Mouse (Mus musculus) stomach, adult 2 months (tissue): ENCODE data around the gene Gm3500. TPM values are rescaled to one million over a fixed set of nuclear protein-coding genes. Genes with fewer than 3 reads are reported as not detected.

Experiments
- polyA plus RNA-seq: library from polyadenylated mRNA; depleted of rRNA; stranded (reverse); fragments of >200 nt; gene quantifications from 2 replicates; pipeline ENCODE4 v1.2.3, GENCODE M21; 2012; rRNA removed

Gene Gm3500
- not detected in 2 replicates for polyA plus RNA-seq

GRCm38 (mm10) chr14:5388949-5389348 lies at the start of gene Gm3500:
Gene Gm3500 (minus strand): TSS chr14:5389049.

GRCm38 (mm10) chr14:5334828-5335227 lies 54.0 kb downstream of the Gm3500 start, which contains the start of gene Gm3542:
Gene Gm3542 (minus strand): TSS chr14:5334928.

Other genes starting within 250 kb of the Gm3500 start
- not detected in 2 replicates for gene Gm3317, start 224.5 kb downstream of the Gm3500 start, polyA plus RNA-seq
- not detected in 2 replicates for gene Gm8271, start 203.3 kb downstream of the Gm3500 start, polyA plus RNA-seq
- not detected in 2 replicates for gene Gm3526, start 128.5 kb downstream of the Gm3500 start, polyA plus RNA-seq
- not detected in 2 replicates for gene Gm3542, start 54.1 kb downstream of the Gm3500 start, polyA plus RNA-seq
- gene Gm3194, start 66.4 kb upstream of the Gm3500 start, polyA plus RNA-seq: 0.03 TPM in 1 of 2 replicates, not detected in the other
- gene Gm8246, start 88.8 kb upstream of the Gm3500 start, polyA plus RNA-seq: not detected in 2 replicates
- gene Gm3187, start 95.2 kb upstream of the Gm3500 start, polyA plus RNA-seq: not detected in 2 replicates
- not detected in 2 replicates for gene Gm3488, start 112.6 kb upstream of the Gm3500 start, polyA plus RNA-seq
- not detected in 2 replicates for gene Gm3532, start 149.4 kb upstream of the Gm3500 start, polyA plus RNA-seq
- not detected in 2 replicates for gene Gm8265, start 244.0 kb upstream of the Gm3500 start, polyA plus RNA-seq